Mouse (Mus musculus) stomach, embryonic 14.5 days (tissue): ENCODE data around the gene Map7. TPM values are rescaled to one million over a fixed set of nuclear protein-coding genes. Genes with fewer than 3 reads are reported as not detected.
A peak's percentile ranks its signal among the peaks of the same experiment; 100 is the strongest.

Source experiments
- ATAC-seq: fragments of 200-750 bp; cut with Nextera tagmentation; 2 replicates; pipeline ENCODE4 v1.8.0; 2017; ENCODE audit warnings: low read depth, moderate TSS enrichment; ENCODE audit not compliant: insufficient number of reproducible peaks, insufficient read depth, low FRiP score
- H3K27ac ChIP-seq: fragments of 300-500 bp; sonication (generic); 2 replicates; pipeline ENCODE4 v1.5.1; 2014; ENCODE audit warnings: mild to moderate bottlenecking, low read length, moderate library complexity, mixed read lengths
- H3K27me3 ChIP-seq: fragments of 300-500 bp; sonication (generic); 2 replicates; pipeline ENCODE4 v1.6.1; 2014; ENCODE audit warnings: low read length, control low read depth, mixed read lengths; ENCODE audit not compliant: control insufficient read depth, insufficient read depth
- H3K36me3 ChIP-seq: fragments of 300-500 bp; sonication (generic); 2 replicates; pipeline ENCODE4 v1.6.1; 2014; ENCODE audit warnings: mild to moderate bottlenecking, control low read depth, low read length, moderate library complexity, mixed read lengths; ENCODE audit not compliant: control insufficient read depth, insufficient read depth
- H3K4me1 ChIP-seq: fragments of 300-500 bp; sonication (generic); 2 replicates; pipeline ENCODE4 v1.6.1; 2014; ENCODE audit warnings: low read length, control low read depth, mixed read lengths; ENCODE audit not compliant: control insufficient read depth, insufficient read depth
- H3K4me2 ChIP-seq: fragments of 300-500 bp; sonication (generic); replicated peaks from 2 replicates; pipeline ENCODE4 v1.6.1; 2014; ENCODE audit warnings: low read depth, low read length, control low read depth
- H3K4me3 ChIP-seq: fragments of 300-500 bp; sonication (generic); 2 replicates; pipeline ENCODE4 v1.5.1; 2014; ENCODE audit warnings: low read depth, low read length, control low read depth
- H3K9ac ChIP-seq: fragments of 300-500 bp; sonication (generic); replicated peaks from 2 replicates; pipeline ENCODE4 v1.6.1; 2014; ENCODE audit warnings: low read depth, mild to moderate bottlenecking, control low read depth, low read length, moderate library complexity, mixed read lengths
- H3K9me3 ChIP-seq: fragments of 300-500 bp; sonication (generic); 2 replicates; pipeline ENCODE4 v1.6.1; 2016; ENCODE audit warnings: low read depth, low read length, control low read depth; ENCODE audit not compliant: control insufficient read depth
- WGBS: fragments of 180-500 bp; shearing (Covaris S2); extraction: QIAGEN DNeasy Blood & Tissue Kit; methylation state at CpG from one replicate; pipeline ENCODE4 v1.1.7; 2014; 5-methylcytosine and 5-hydroxymethylcytosine counted together
- polyA plus RNA-seq: library from polyadenylated mRNA; unstranded; fragments of >200 nt; fragmentation: Nextera tagmentation; extraction: Ambion mirVana; gene quantifications from 2 replicates; pipeline ENCODE4 v1.2.1, GENCODE M21; 2014

Map7 gene
- polyA plus RNA-seq, 1 experiment from 2014 or later, result 12.0 TPM

DNA sequence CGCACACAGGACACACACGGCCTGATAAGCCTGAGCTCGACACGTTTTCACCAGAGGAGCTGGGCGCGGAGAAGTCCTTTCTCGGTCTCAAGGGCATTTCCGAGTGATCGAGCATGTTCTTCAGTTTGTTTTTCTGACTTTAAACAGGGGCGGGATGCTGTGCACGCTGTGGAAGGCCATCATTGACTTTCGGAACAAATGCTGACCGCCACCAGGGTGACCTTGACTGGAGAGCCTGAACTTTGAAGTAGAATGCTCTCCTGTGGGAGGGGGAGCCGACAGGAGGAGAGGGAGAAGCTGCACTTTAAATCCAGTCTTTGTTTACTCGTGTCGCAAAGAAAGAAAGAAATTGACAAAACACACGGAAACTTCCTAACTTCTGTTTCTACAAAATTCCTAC lies 6.9 kb upstream of the Map7 start:
- no peaks in the 10 kb centered on the region for H3K36me3 ChIP-seq
- no peak overlapping the region for H3K4me3 ChIP-seq
- H3K4me2 ChIP-seq, result no peak overlapping the region
- WGBS, result 61% methylated on average over 17 of the region's 17 CpGs
- no peaks in the 10 kb centered on the region for H3K4me1 ChIP-seq
- no peaks in the 10 kb centered on the region for H3K27me3 ChIP-seq
- ATAC-seq, result no peak
- H3K9ac ChIP-seq, result no peak overlapping the region
- no peaks in the 10 kb centered on the region for H3K9me3 ChIP-seq
- H3K27ac ChIP-seq, result no peak overlapping the region

DNA sequence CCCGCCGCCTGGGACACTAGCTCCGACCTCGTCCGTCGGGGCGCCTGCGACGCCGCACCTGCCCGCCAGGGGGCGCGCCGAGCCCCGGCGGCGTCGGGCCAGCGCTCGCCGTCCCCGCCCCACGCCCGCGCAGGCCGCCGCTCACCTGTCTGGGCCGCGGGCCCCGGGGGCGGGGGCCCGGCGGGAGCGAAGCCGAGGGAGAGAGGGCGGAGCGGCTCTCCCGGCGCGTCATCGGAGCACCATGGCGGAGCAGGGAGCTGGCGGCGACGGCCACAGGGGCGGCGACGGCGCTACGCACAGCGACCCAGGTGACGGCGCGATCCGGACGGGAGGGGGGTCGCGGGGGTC lies 476 bp downstream of the Map7 start:
- Histone ChIP-seq H3K36me3 (no peaks in the 10 kb centered on the region), H3K27me3 (no peaks in the 10 kb centered on the region), H3K4me1 (no peaks in the 10 kb centered on the region), H3K4me3 (peak overlapping the region; percentile 63), H3K27ac (peak overlapping the region; percentile 45; the same call in 1 of the 2 replicates), H3K9ac (peak overlapping the region; percentile 57; the same call in 1 of the 2 replicates), H3K4me2 (peak overlapping the region; percentile 76), H3K9me3 (no peaks in the 10 kb centered on the region)
- 0% methylated on average over 41 of the region's 58 CpGs for WGBS
- ATAC-seq, result peak; percentile 91

DNA sequence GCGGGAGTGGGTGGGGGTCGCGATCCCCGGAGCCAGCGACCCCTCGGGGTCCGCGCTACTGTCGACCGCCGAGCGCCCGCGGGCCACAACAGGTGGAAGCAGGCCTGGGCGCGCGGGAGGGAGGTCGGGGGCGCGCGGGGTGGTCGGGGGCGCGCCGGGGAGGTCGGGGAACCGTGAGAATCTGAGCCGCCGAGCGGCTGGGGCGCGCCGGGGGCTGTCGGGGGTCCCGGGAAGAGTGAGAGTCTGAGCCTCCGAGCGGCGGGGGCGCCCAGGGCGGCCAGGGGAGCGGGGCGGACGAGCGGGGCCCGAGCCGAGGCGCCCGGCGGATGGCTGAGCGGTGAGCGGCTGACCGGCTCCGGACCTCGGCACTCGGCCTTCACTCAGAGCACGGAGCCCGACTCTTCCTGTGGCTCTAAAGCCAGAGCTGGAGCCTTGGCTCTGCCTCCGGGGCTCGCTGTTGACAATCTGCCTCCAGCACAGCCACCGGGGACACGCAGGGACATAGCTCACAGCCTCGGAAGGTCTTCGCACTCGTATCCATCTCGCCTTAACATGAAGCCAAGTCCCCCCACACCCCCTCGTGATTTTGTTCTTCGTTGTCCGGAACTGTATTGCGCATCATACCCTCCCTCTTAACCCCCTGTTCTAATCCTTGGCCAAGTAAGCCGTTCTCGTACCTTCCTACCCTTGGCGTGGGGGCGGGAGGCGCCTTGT lies 1.0 kb downstream of the Map7 start:
- Histone ChIP-seq H3K4me1 (no peaks in the 10 kb centered on the region), H3K27me3 (no peaks in the 10 kb centered on the region), H3K4me3 (peak overlapping the region; percentile 63), H3K4me2 (peak overlapping the region; percentile 76), H3K9me3 (no peaks in the 10 kb centered on the region), H3K27ac (peak overlapping the region; percentile 45; the same call in 1 of the 2 replicates), H3K9ac (peak overlapping the region; percentile 57), H3K36me3 (no peaks in the 10 kb centered on the region)
- peak; percentile 66 for ATAC-seq
- WGBS, result under 1% methylated on average over 59 of the region's 74 CpGs

DNA sequence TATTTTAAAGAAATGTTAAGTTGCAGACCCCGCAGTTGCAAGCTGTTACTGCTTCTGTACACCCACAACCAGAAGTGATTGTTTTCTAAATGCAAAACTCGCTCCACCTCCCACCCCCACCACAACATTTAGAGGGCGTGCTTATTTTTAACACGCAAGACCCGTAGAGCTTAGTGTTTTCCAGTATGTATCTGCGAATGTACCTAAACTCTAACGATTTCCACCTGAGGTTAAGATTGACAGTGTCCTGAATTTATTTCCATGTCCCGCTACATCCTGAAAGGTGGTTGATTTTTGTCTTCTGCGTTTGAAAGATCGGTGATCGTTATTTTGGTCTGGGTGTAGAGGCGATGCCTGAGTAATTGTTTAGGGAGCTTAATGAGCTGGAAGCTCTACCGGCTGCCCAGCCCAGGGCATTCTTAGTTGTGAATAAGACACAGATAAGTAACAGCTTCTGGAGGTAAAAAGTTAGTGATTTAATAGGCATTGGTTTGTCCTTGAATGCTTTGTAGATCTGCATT lies 1.6 kb downstream of the Map7 start:
- Histone ChIP-seq H3K36me3 (no peaks in the 10 kb centered on the region), H3K9me3 (no peaks in the 10 kb centered on the region), H3K4me2 (peak overlapping the region; percentile 76), H3K27me3 (no peaks in the 10 kb centered on the region), H3K9ac (peak overlapping the region; percentile 57; the same call in 1 of the 2 replicates), H3K4me1 (no peaks in the 10 kb centered on the region), H3K4me3 (peak overlapping the region; percentile 63), H3K27ac (no peak overlapping the region)
- no peak for ATAC-seq
- WGBS, result 7% methylated on average over 13 of the region's 13 CpGs

DNA sequence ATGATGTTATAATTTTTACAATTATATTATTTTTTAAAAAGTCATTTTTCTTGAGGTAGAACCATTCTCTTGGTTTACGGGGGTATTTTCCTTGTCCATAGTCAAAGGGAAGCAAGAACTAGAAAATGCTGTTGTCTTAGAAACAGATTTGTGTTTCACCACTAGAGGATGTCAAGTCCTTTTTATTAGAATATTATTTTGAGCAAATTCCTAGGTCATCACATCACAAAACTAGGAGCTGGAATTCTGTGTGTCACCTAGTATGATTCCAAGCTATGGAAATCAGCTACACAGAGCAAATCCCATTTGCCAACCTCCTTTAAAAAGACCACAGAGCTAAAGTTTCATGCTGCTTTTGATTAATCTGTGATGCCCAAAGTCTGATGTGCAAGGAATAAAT lies 3.9 kb downstream of the Map7 start:
- no peaks in the 10 kb centered on the region for H3K9me3 ChIP-seq
- no peak overlapping the region for H3K4me3 ChIP-seq
- WGBS, result 92% methylated on average over 1 of the region's 1 CpGs
- no peak overlapping the region for H3K9ac ChIP-seq
- no peak overlapping the region for H3K4me2 ChIP-seq
- H3K27me3 ChIP-seq, result no peaks in the 10 kb centered on the region
- no peaks in the 10 kb centered on the region for H3K4me1 ChIP-seq
- no peaks in the 10 kb centered on the region for H3K36me3 ChIP-seq
- no peak for ATAC-seq
- H3K27ac ChIP-seq, result no peak overlapping the region

DNA sequence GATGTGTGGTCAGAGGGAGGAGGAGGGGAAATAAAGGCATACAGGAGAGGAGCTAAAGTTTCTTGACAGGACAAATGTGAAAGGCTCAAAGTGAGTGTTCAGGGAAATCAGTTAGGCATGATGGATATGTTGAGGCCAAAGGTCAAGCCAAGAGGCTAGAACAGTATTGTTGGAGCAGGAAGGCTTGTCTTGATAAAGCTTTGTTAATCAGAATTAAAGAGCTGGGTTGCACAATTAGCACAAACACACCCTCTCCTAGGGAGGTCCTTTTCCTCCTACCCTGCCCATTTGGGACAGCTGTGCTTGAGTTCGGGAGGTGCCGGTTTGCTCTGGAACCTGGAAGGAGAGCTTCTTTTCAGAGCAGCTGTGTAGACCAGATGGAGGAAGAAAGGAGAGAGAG lies 5.2 kb downstream of the Map7 start:
- Histone ChIP-seq H3K4me3 (no peak overlapping the region), H3K27me3 (no peaks in the 10 kb centered on the region), H3K27ac (no peak overlapping the region), H3K4me2 (no peak overlapping the region), H3K9me3 (no peaks in the 10 kb centered on the region), H3K36me3 (no peaks in the 10 kb centered on the region), H3K4me1 (no peaks in the 10 kb centered on the region), H3K9ac (no peak overlapping the region)
- WGBS, result 37% methylated on average over 2 of the region's 2 CpGs
- ATAC-seq, result no peak

DNA sequence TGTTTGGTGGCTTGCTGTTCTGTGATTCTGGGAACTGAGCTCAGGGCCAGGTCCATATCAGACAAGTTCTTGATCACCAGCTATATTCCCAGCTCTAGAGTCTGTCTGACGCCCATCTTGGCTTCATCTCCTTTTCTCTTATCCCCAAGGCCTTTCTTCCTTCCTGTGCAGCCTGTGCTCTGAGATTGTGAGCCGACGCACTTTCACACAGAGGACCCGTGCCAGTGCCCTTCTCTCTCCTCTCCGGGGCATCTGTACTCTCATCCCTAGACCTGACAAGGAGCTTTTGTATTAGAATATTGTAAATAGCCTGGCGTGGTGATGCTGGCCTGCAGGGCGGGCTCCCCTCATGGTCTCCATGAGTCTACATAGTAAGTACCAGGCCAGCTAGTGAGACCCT lies 7.1 kb downstream of the Map7 start:
- ATAC-seq, result no peak
- Histone ChIP-seq H3K27me3 (no peaks in the 10 kb centered on the region), H3K4me1 (no peaks in the 10 kb centered on the region), H3K27ac (no peak overlapping the region), H3K4me3 (no peak overlapping the region), H3K9ac (no peak overlapping the region), H3K9me3 (no peaks in the 10 kb centered on the region), H3K36me3 (no peaks in the 10 kb centered on the region), H3K4me2 (no peak overlapping the region)
- WGBS, result 72% methylated on average over 7 of the region's 7 CpGs

DNA sequence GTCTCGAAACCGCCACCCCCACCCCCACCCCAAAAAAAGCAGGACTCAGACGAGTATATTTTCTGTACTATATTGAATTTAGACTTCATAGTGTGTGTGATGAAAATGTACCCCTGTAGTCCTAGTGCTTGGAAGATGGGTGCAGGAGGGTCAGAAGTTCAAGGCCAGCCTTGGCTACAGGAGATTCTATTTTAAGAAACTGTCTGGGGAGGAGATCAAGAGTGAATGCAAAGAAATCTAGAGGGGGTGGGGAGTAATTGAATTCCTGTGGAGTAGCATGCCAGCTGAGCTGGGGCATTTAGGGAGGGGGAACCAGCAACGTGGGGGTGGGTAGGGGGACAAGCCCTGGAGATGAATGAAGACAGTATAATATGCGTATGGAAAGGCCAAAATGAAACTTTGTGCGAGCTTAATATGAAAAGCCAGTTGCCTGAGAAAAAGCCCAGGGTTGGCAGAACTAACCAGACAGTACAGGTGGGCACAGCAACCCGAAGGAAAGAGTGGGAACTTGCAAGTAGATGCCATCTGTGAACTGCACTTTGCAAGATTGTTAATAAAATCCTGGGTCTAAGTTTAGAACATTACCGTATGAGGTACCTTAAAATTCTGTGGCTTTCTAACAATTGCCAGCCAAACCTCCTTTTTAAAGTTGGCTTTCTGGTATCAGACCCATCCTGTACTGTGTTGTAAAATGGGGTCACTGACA lies 8.9 kb downstream of the Map7 start:
- Histone ChIP-seq H3K4me1 (no peaks in the 10 kb centered on the region), H3K27ac (no peak overlapping the region), H3K36me3 (no peaks in the 10 kb centered on the region), H3K9me3 (no peaks in the 10 kb centered on the region), H3K9ac (no peak overlapping the region), H3K4me2 (no peak overlapping the region), H3K27me3 (no peaks in the 10 kb centered on the region), H3K4me3 (no peak overlapping the region)
- ATAC-seq, result no peak
- 79% methylated on average over 8 of the region's 8 CpGs for WGBS
